Mouse (Mus musculus): ENCODE data around the gene Kirrel3. TPM values are rescaled to one million over a fixed set of nuclear protein-coding genes. Genes with fewer than 3 reads are reported as not detected.
A peak's percentile ranks its signal among the peaks of the same experiment; 100 is the strongest.

The Kirrel3 gene
- polyA plus RNA-seq, 1 experiment from 2014 or later: 6.9 TPM

DNA sequence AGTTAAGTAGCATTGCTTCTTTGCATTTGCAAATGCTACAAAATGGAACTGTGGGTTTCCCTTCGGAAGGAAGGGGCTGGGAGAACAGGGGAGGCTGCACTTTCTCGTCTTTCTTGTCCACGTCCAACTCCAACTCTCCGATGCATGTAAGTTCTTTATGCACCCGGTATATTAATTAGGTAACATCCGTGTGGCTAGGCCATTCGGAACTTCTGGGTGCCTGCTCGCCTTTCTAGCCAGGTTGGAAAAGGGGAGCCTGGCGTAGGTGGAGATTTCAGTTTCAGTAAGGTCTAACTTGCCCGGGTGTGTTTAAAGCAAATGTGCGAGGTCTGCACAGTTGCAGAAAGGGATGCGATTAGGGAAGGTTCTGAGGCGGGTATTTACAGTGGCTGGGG is 3.6 kb downstream of the Kirrel3 start:
- 1% methylated on average over 13 of the region's 13 CpGs for WGBS
- DNase-seq (ENCODE audit: low spot score) (peak; percentile 11), ATAC-seq (ENCODE audit: low read depth) (no peak)
- Histone ChIP-seq H3K36me3 (ENCODE audit: control insufficient read depth, insufficient read depth, low read length) (no peaks in the 10 kb centered on the region), H3K27me3 (replicated peaks; ENCODE audit: control insufficient read depth, insufficient read depth, low read length) (peaks cover 41% of the 10 kb centered on the region), H3K4me3 (ENCODE audit: low read depth, low read length) (peak overlapping the region; percentile 65), H3K9me3 (ENCODE audit: control insufficient read depth, low read length) (no peaks in the 10 kb centered on the region), H3K4me2 (ENCODE audit: low read depth, low read length) (peak overlapping the region; percentile 89), H3K9ac (ENCODE audit: low read depth, low read length) (peak overlapping the region; percentile 68), H3K27ac (replicated peaks; ENCODE audit: low read depth, low read length) (no peak overlapping the region), H3K4me1 (ENCODE audit: control insufficient read depth, insufficient read depth, low read length) (0 out of 2 replicates have a peak, but pooled peaks cover 5% of the 10 kb centered on the region)

DNA sequence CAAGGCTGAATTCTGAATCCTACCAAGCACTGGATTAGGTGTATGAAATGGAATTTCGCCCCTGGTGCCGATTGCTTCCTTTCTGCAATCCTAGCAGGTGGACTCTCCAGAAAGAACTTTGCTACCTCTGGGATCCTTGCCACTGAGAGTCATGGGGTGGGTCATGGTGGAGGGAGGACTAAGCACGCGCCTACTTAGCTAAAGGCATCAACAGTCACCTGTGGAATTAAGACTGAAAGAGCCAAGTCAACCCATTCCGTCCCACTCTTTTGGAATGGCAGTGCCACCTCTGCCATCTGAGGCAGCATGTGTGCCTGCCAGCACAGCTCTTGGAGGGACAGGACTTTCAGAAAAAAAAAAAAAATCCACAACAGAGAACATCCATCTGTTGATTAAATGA is 4.1 kb downstream of the Kirrel3 start:
- 14% methylated on average over 5 of the region's 5 CpGs for WGBS

DNA sequence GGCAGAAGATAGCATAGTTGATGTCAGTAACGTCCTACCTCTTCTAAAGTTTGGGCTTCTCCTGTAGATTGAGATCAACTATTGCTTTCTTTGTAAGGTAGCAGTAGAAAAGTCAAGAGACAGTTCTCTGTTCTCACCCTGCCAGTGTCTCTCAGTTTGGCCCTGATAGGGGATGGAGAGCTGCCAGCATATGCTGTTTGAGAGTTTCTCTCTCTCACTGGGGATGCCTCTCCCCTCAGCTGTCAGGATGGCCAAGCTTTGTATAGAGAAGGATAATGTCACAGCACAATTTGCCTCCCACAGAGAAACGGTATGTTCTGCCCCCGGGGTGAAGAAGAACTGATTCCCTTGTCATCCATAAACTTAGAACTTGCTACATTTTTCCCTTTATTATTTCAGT is 6.4 kb downstream of the Kirrel3 start:
- H3K27ac ChIP-seq (replicated peaks; ENCODE audit: low read depth, low read length): no peak overlapping the region
- no peak for ATAC-seq (ENCODE audit: low read depth)
- no peaks in the 10 kb centered on the region for H3K36me3 ChIP-seq (ENCODE audit: control insufficient read depth, insufficient read depth, low read length)
- no peaks in the 10 kb centered on the region for H3K9me3 ChIP-seq (ENCODE audit: control insufficient read depth, low read length)
- peaks cover 33% of the 10 kb centered on the region for H3K27me3 ChIP-seq (replicated peaks; ENCODE audit: control insufficient read depth, insufficient read depth, low read length)
- no peak for DNase-seq (ENCODE audit: low spot score)
- no peak overlapping the region for H3K9ac ChIP-seq (ENCODE audit: low read depth, low read length)
- WGBS: 50% methylated on average over 3 of the region's 3 CpGs
- no peaks in the 10 kb centered on the region for H3K4me1 ChIP-seq (ENCODE audit: control insufficient read depth, insufficient read depth, low read length)
- H3K4me3 ChIP-seq (ENCODE audit: low read depth, low read length): no peak overlapping the region
- H3K4me2 ChIP-seq (ENCODE audit: low read depth, low read length): no peak overlapping the region

More for the DNA sequence above, 4.1 kb downstream of the Kirrel3 start:
- Histone ChIP-seq H3K27ac (replicated peaks; ENCODE audit: low read depth, low read length) (no peak overlapping the region), H3K4me3 (ENCODE audit: low read depth, low read length) (peak overlapping the region; percentile 65), H3K36me3 (ENCODE audit: control insufficient read depth, insufficient read depth, low read length) (no peaks in the 10 kb centered on the region), H3K27me3 (replicated peaks; ENCODE audit: control insufficient read depth, insufficient read depth, low read length) (peaks cover 42% of the 10 kb centered on the region), H3K4me1 (ENCODE audit: control insufficient read depth, insufficient read depth, low read length) (0 out of 2 replicates have a peak, but pooled peaks cover 5% of the 10 kb centered on the region), H3K4me2 (ENCODE audit: low read depth, low read length) (peak overlapping the region; percentile 89), H3K9ac (ENCODE audit: low read depth, low read length) (no peak overlapping the region; the same call in 1 of the 2 replicates), H3K9me3 (ENCODE audit: control insufficient read depth, low read length) (no peaks in the 10 kb centered on the region)
- DNase-seq (ENCODE audit: low spot score) (no peak), ATAC-seq (ENCODE audit: low read depth) (no peak)

DNA sequence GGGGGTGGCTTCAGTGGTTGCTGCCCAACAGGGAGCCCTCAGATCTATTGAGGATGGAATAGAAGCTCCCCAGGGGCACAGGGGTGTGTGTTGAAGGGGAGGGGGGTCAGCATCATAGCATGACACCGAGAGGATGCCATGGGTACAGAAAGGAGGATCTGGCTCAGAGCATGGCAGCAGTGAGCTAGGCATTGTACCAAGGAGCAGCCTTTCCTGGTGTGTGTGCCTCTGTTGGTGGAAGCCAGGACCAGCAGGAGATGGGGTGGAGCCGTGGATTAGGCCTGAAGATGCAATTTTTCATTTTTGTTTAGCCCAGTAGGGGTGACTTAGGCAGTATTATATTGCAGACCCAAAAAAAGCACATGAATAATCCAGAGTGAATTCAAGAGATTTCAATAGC is 7.9 kb downstream of the Kirrel3 start:
- Histone ChIP-seq H3K27me3 (replicated peaks; ENCODE audit: control insufficient read depth, insufficient read depth, low read length) (peaks cover 21% of the 10 kb centered on the region), H3K4me2 (ENCODE audit: low read depth, low read length) (no peak overlapping the region), H3K36me3 (ENCODE audit: control insufficient read depth, insufficient read depth, low read length) (no peaks in the 10 kb centered on the region), H3K27ac (replicated peaks; ENCODE audit: low read depth, low read length) (no peak overlapping the region), H3K4me3 (ENCODE audit: low read depth, low read length) (no peak overlapping the region), H3K9ac (ENCODE audit: low read depth, low read length) (no peak overlapping the region), H3K9me3 (ENCODE audit: control insufficient read depth, low read length) (no peaks in the 10 kb centered on the region), H3K4me1 (ENCODE audit: control insufficient read depth, insufficient read depth, low read length) (no peaks in the 10 kb centered on the region)
- ATAC-seq (ENCODE audit: low read depth) (no peak), DNase-seq (ENCODE audit: low spot score) (no peak)
- WGBS: 32% methylated on average over 2 of the region's 2 CpGs

DNA sequence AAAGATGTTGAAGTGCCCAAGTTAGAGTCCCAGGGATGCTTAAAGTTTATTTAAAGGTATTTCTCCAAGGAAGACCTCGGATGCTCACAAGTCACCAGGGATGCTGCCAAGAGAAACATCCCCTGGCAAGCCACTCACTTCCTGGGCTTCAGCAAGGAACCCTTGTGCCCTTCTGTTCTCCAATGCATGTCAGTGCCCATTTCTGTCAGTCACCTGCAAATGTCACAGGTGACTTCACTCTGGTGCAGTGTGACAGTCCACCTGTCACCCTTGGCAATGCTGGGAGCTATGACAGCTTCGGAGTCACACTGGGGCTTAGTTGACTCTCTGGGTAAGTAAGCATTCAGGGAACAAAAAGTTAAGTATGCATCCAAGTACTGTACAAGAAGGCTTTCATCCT is 12.4 kb downstream of the Kirrel3 start:
- WGBS: 86% methylated on average over 2 of the region's 2 CpGs

DNA sequence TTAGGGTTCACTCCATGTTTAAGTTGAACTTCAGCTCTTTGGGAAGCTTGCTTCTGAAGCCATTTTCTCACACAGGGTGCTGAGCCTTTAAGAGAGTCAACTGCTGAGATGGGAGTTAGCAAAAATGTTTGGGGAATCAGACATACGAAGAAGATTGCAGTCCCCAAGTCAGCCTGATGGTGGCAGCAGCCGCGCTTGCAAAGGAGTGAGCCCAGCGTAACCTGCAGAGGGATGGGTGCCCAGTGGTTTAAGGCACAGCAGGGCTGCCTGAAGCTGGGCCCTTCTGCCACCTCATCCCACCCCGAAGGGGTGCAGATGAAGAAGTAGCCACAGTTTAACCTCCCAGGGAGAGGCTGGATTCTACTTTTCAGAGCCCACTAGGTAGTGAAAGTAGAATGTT is 13.0 kb downstream of the Kirrel3 start:
- ATAC-seq (ENCODE audit: low read depth): peak; percentile 70; the same call in 1 of the 2 replicates
- Histone ChIP-seq H3K27me3 (replicated peaks; ENCODE audit: control insufficient read depth, insufficient read depth, low read length) (0 out of 2 replicates have a peak, but pooled peaks cover 3% of the 10 kb centered on the region), H3K27ac (replicated peaks; ENCODE audit: low read depth, low read length) (no peak overlapping the region), H3K4me1 (ENCODE audit: control insufficient read depth, insufficient read depth, low read length) (no peaks in the 10 kb centered on the region), H3K9ac (ENCODE audit: low read depth, low read length) (no peak overlapping the region), H3K4me3 (ENCODE audit: low read depth, low read length) (no peak overlapping the region), H3K4me2 (ENCODE audit: low read depth, low read length) (no peak overlapping the region), H3K36me3 (ENCODE audit: control insufficient read depth, insufficient read depth, low read length) (no peaks in the 10 kb centered on the region), H3K9me3 (ENCODE audit: control insufficient read depth, low read length) (no peaks in the 10 kb centered on the region)
- peak; percentile 83 for DNase-seq (ENCODE audit: low spot score)
- WGBS: 4% methylated on average over 5 of the region's 5 CpGs

More for the DNA sequence above, 12.4 kb downstream of the Kirrel3 start:
- Histone ChIP-seq H3K27me3 (replicated peaks; ENCODE audit: control insufficient read depth, insufficient read depth, low read length) (0 out of 2 replicates have a peak, but pooled peaks cover 3% of the 10 kb centered on the region), H3K4me1 (ENCODE audit: control insufficient read depth, insufficient read depth, low read length) (no peaks in the 10 kb centered on the region), H3K4me2 (ENCODE audit: low read depth, low read length) (no peak overlapping the region), H3K36me3 (ENCODE audit: control insufficient read depth, insufficient read depth, low read length) (no peaks in the 10 kb centered on the region), H3K4me3 (ENCODE audit: low read depth, low read length) (no peak overlapping the region), H3K27ac (replicated peaks; ENCODE audit: low read depth, low read length) (no peak overlapping the region), H3K9ac (ENCODE audit: low read depth, low read length) (no peak overlapping the region), H3K9me3 (ENCODE audit: control insufficient read depth, low read length) (no peaks in the 10 kb centered on the region)
- no peak for ATAC-seq (ENCODE audit: low read depth)
- no peak for DNase-seq (ENCODE audit: low spot score)

DNA sequence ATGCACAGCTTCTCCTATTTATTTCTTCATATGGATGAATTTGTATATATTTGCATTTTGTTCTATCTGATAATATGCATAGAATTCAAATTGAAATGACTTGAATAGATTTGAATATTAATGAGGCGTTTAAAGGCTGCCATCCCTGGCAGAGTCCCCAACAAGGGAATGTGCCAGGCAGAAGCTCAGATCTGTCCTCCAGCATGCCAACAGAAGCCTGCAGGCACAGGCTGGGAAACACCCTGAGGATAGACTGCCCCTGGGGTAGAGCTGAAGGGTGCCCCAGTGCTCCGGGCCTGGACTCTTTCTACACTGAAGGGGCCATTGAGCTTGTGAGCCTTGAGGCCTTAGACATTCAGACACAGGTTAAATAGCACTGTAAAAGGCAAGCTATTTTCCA is 21.5 kb downstream of the Kirrel3 start:
- H3K27ac ChIP-seq (replicated peaks; ENCODE audit: low read depth, low read length): no peak overlapping the region
- no peak overlapping the region for H3K9ac ChIP-seq (ENCODE audit: low read depth, low read length)
- no peaks in the 10 kb centered on the region for H3K27me3 ChIP-seq (replicated peaks; ENCODE audit: control insufficient read depth, insufficient read depth, low read length)
- no peak overlapping the region for H3K4me2 ChIP-seq (ENCODE audit: low read depth, low read length)
- H3K9me3 ChIP-seq (ENCODE audit: control insufficient read depth, low read length): no peaks in the 10 kb centered on the region
- whole genome bisulfite sequencing: 74% methylated on average over 2 of the region's 2 CpGs
- H3K4me3 ChIP-seq (ENCODE audit: low read depth, low read length): no peak overlapping the region
- no peaks in the 10 kb centered on the region for H3K4me1 ChIP-seq (ENCODE audit: control insufficient read depth, insufficient read depth, low read length)
- DNase-seq (ENCODE audit: low spot score) (no peak), ATAC-seq (ENCODE audit: low read depth) (no peak)
- H3K36me3 ChIP-seq (ENCODE audit: control insufficient read depth, insufficient read depth, low read length): no peaks in the 10 kb centered on the region

DNA sequence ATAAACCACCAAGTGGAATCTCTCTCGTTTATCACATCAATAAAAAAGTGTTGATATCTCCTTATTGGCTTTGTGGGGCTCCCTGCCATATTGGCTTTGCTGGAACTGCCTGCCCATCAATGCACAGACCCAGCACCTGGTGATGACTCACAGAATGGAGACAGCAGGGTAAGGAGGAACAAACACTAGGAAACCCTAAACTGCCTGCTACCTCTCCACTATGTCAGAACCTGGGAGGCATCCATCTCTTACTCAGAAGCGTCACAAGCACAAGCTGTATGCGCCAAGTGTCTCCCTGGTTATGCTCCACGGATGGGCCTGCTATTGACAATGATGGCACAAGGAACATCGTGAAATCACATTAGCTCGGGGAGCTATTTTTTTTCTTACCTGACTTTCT is 33.2 kb downstream of the Kirrel3 start:
- no peak overlapping the region for H3K9ac ChIP-seq (ENCODE audit: low read depth, low read length)
- no peaks in the 10 kb centered on the region for H3K9me3 ChIP-seq (ENCODE audit: control insufficient read depth, low read length)
- no peak for DNase-seq (ENCODE audit: low spot score)
- no peak overlapping the region for H3K27ac ChIP-seq (replicated peaks; ENCODE audit: low read depth, low read length)
- no peaks in the 10 kb centered on the region for H3K4me1 ChIP-seq (ENCODE audit: control insufficient read depth, insufficient read depth, low read length)
- H3K4me3 ChIP-seq (ENCODE audit: low read depth, low read length): no peak overlapping the region
- no peaks in the 10 kb centered on the region for H3K27me3 ChIP-seq (replicated peaks; ENCODE audit: control insufficient read depth, insufficient read depth, low read length)
- H3K4me2 ChIP-seq (ENCODE audit: low read depth, low read length): no peak overlapping the region
- no peak for ATAC-seq (ENCODE audit: low read depth)
- WGBS: 88% methylated on average over 6 of the region's 6 CpGs
- H3K36me3 ChIP-seq (ENCODE audit: control insufficient read depth, insufficient read depth, low read length): no peaks in the 10 kb centered on the region

DNA sequence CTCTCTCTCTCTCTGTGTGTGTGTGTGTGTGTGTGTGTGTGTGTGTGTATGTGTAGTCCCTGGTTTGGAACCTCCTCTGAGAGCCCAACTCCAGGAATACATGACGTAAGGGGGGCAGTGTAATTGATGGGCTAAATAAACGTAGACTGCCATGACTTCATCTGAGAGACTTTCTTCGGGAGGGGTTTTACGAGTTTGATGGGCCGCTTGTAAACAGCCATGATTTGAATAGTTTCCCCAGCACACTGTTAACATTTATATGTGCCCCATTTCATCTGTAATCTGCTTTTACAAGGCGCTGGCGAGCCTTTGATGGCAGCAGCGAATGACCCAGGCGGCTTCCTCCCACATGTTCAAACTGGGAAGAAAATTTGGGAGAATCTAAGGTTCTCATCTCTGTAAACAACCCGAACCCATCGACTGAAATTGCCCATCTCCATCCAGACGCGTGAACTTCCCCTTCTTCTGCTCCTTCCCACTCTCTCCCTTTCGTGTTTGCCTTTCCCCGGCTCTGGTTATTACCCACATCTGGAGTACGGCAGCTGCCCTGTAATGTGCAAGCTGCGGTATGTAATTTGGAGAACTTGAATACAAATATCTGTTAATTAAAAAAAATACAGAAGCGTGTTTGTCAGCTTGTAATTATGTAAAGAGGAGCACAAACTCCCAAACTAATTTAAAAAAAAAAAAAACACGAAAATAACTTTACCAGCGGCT is 34.7 kb downstream of the Kirrel3 start:
- no peak for DNase-seq (ENCODE audit: low spot score)
- Histone ChIP-seq H3K4me1 (ENCODE audit: control insufficient read depth, insufficient read depth, low read length) (no peaks in the 10 kb centered on the region), H3K4me2 (ENCODE audit: low read depth, low read length) (no peak overlapping the region), H3K27me3 (replicated peaks; ENCODE audit: control insufficient read depth, insufficient read depth, low read length) (no peaks in the 10 kb centered on the region), H3K4me3 (ENCODE audit: low read depth, low read length) (no peak overlapping the region), H3K27ac (replicated peaks; ENCODE audit: low read depth, low read length) (no peak overlapping the region), H3K9me3 (ENCODE audit: control insufficient read depth, low read length) (no peaks in the 10 kb centered on the region), H3K36me3 (ENCODE audit: control insufficient read depth, insufficient read depth, low read length) (no peaks in the 10 kb centered on the region), H3K9ac (ENCODE audit: low read depth, low read length) (no peak overlapping the region)
- 66% methylated on average over 20 of the region's 20 CpGs for WGBS
- ATAC-seq (ENCODE audit: low read depth): no peak
